Mouse (Mus musculus): Measurements from ENCODE around the gene Coro1b. TPM values are rescaled to one million over a fixed set of nuclear protein-coding genes. Genes with fewer than 3 reads are reported as not detected.

Coro1b gene
- total RNA-seq, 1 experiment = 73.8 TPM

DNA sequence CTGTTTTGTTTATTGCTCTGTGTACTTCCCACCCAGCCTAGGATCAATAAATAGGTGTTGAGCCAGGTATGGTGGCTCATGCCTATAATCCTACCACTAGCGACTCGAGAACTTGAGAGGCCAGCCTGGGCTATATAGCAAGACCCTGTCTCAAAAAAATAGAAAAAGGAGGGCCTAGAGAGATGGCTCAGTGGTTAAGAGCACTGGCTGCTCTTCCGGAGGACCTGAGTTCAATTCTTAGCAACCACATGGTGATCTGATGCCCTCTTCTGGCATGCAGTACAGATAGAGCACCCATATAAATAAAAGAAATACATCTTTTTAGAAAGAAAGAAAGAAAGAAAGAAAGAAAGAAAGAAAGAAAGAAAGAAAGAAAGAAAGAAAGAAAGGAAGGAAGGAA is 54.7 kb downstream of the Coro1b start:
- no peaks in the 10 kb centered on the region for H3K9me3 ChIP-seq (ENCODE audit: control insufficient read depth, insufficient read depth, low read depth, low read length)
- in situ Hi-C loops (cut with MboI; ENCODE audit: low sequenced_read_pairs in 2 of 2, unreplicated experiment in 2 of 2) = no loop called here
- H3K36me3 ChIP-seq (ENCODE audit: control insufficient read depth, insufficient read depth, low read length, poor library complexity, severe bottlenecking) = peaks cover 15% of the 10 kb centered on the region
- TF ChIP-seq HCFC1 (IDR thresholded peaks at IDR 0.05; ENCODE audit: borderline replicate concordance, insufficient read depth, low read length) = no peak
- no peak for TF ChIP-seq CHD2 (IDR thresholded peaks at IDR 0.05; ENCODE audit: low read depth, low read length)
- TF ChIP-seq MAFK (IDR thresholded peaks at IDR 0.05; ENCODE audit: insufficient read depth, low read depth, low read length) = no peak
- no peak for TF ChIP-seq ZNF384 (IDR thresholded peaks at IDR 0.05; ENCODE audit: low read depth, low read length)
- no peak for TF ChIP-seq ZC3H11A (IDR thresholded peaks at IDR 0.05; ENCODE audit: borderline replicate concordance, low read depth, low read length)
- peaks cover 2 to 14% of the 10 kb centered on the region in 2 experiments; a peak in 2 of 4 replicates for H3K4me1 ChIP-seq (ENCODE audit: control insufficient read depth in 2 of 2, insufficient read depth in 2 of 2, low read length in 2 of 2, poor library complexity in 1 of 2)
- DNase-seq (ENCODE audit: low read depth, low spot score) = no peak
- no peak overlapping the region for H3K9ac ChIP-seq (ENCODE audit: insufficient read depth, low read depth, low read length, poor library complexity, severe bottlenecking)
- no peak overlapping the region for H3K27ac ChIP-seq (ENCODE audit: insufficient read depth, low read depth, low read length, poor library complexity, severe bottlenecking)
- H3K4me3 ChIP-seq (ENCODE audit: insufficient read depth in 1 of 2, low read depth in 1 of 2, low read length in 2 of 2, poor library complexity in 1 of 2, severe bottlenecking in 1 of 2) = no peak overlapping the region

Other genes starting within 250 kb of the Coro1b start
- 55.2 and 75.8 TPM in 2 replicates for gene Tcirg1, start 241.5 kb upstream of the Coro1b start, total RNA-seq (2012; rRNA removed)
- gene Ndufs8, start 235.8 kb upstream of the Coro1b start, total RNA-seq (2012; rRNA removed) = 134 and 135 TPM in 2 replicates
- gene Aldh3b1, start 218.8 kb upstream of the Coro1b start, total RNA-seq (2012; rRNA removed) = 0.76 and 1.4 TPM in 2 replicates
- gene Unc93b1, start 213.4 kb upstream of the Coro1b start, total RNA-seq (2012; rRNA removed) = 3.9 and 9.5 TPM in 2 replicates
- not detected in 2 replicates for gene Aldh3b3, start 190.0 kb upstream of the Coro1b start, total RNA-seq (2012; rRNA removed)
- gene Aldh3b2, start 176.3 kb upstream of the Coro1b start, total RNA-seq (2012; rRNA removed) = 0.21 and 0.62 TPM in 2 replicates
- gene Acy3, start 162.0 kb upstream of the Coro1b start, total RNA-seq (2012; rRNA removed) = 2.1 and 2.4 TPM in 2 replicates
- gene Tbx10, start 155.9 kb upstream of the Coro1b start, total RNA-seq (2012; rRNA removed) = not detected in 2 replicates
- gene Nudt8, start 148.0 kb upstream of the Coro1b start, total RNA-seq (2012; rRNA removed) = 22.4 and 27.2 TPM in 2 replicates
- 1.9 and 4.0 TPM in 2 replicates for gene Gm49405, start 148.0 kb upstream of the Coro1b start, total RNA-seq (2012; rRNA removed)
- 4.6 and 12.0 TPM in 2 replicates for gene Doc2g, start 145.3 kb upstream of the Coro1b start, total RNA-seq (2012; rRNA removed)
- 182 and 219 TPM in 2 replicates for gene Ndufv1, start 135.8 kb upstream of the Coro1b start, total RNA-seq (2012; rRNA removed)
- 121 and 146 TPM in 2 replicates for gene Gstp1, start 110.6 kb upstream of the Coro1b start, total RNA-seq (2012; rRNA removed)
- gene Gstp2, start 102.6 kb upstream of the Coro1b start, total RNA-seq (2012; rRNA removed) = 67.4 and 138 TPM in 2 replicates
- 3.4 and 3.9 TPM in 2 replicates for gene Gstp3, start 89.0 kb upstream of the Coro1b start, total RNA-seq (2012; rRNA removed)
- gene Cabp2, start 67.0 kb upstream of the Coro1b start, total RNA-seq (2012; rRNA removed) = not detected in 2 replicates
- gene Cdk2ap2, start 51.4 kb upstream of the Coro1b start, total RNA-seq (2012; rRNA removed) = 39.6 and 42.7 TPM in 2 replicates
- 10.5 and 17.2 TPM in 2 replicates for gene Pitpnm1, start 48.6 kb upstream of the Coro1b start, total RNA-seq (2012; rRNA removed)
- 26.9 and 27.9 TPM in 2 replicates for gene Aip, start 22.8 kb upstream of the Coro1b start, total RNA-seq (2012; rRNA removed)
- 0.13 and 0.26 TPM in 2 replicates for gene Gpr152, start 8.8 kb upstream of the Coro1b start, total RNA-seq (2012; rRNA removed)
- gene Cabp4, start 4.6 kb upstream of the Coro1b start, total RNA-seq (2012; rRNA removed) = 1.3 and 1.8 TPM in 2 replicates
- gene Ptprcap, start 5.0 kb downstream of the Coro1b start, total RNA-seq (2012; rRNA removed) = 9.5 and 15.1 TPM in 2 replicates
- 19.7 and 26.6 TPM in 2 replicates for gene Rps6kb2, start 14.7 kb downstream of the Coro1b start, total RNA-seq (2012; rRNA removed)
- 2.3 and 3.3 TPM in 2 replicates for gene Carns1, start 26.9 kb downstream of the Coro1b start, total RNA-seq (2012; rRNA removed)
- gene Tbc1d10c, start 42.7 kb downstream of the Coro1b start, total RNA-seq (2012; rRNA removed) = 2.9 and 3.5 TPM in 2 replicates
- 407 and 426 TPM in 2 replicates for gene Ppp1ca, start 43.4 kb downstream of the Coro1b start, total RNA-seq (2012; rRNA removed)
- gene Rad9a, start 53.0 kb downstream of the Coro1b start, total RNA-seq (2012; rRNA removed) = 33.1 and 42.1 TPM in 2 replicates
- 2.2 and 2.7 TPM in 2 replicates for gene Clcf1, start 65.6 kb downstream of the Coro1b start, total RNA-seq (2012; rRNA removed)
- not detected in 2 replicates for gene AC109138.7, start 65.7 kb downstream of the Coro1b start, total RNA-seq (2012; rRNA removed)
- 6.2 and 8.7 TPM in 2 replicates for gene Pold4, start 83.3 kb downstream of the Coro1b start, total RNA-seq (2012; rRNA removed)
- 7.3 and 15.1 TPM in 2 replicates for gene Ssh3, start 120.6 kb downstream of the Coro1b start, total RNA-seq (2012; rRNA removed)
- 5.5 and 8.8 TPM in 2 replicates for gene Ankrd13d, start 134.5 kb downstream of the Coro1b start, total RNA-seq (2012; rRNA removed)
- gene Grk2, start 157.6 kb downstream of the Coro1b start, total RNA-seq (2012; rRNA removed) = 56.1 and 76.6 TPM in 2 replicates
- gene Kdm2a, start 249.7 kb downstream of the Coro1b start, total RNA-seq (2012; rRNA removed) = 45.6 and 51.5 TPM in 2 replicates